Mouse (Mus musculus): Measurements from ENCODE around the gene Apobec3.

The Apobec3 gene

GRCm38 (mm10) chr15:79891436-79892212, at the start of gene Apobec3:
Apobec3 (plus strand) TSS chr15:79891659.
- DNase-seq (ENCODE audit: low read depth, low spot score): no peak

GRCm38 (mm10) chr15:79842985-79843384, 48.5 kb upstream of the Apobec3 start:
- DNase-seq (ENCODE audit: low read depth, low spot score): no peak

- DNase-seq (ENCODE audit: low read depth, low spot score): no peak
These were observed 45.5 kb upstream of the Apobec3 start for GRCm38 (mm10) chr15:79845986-79846385.

GRCm38 (mm10) chr15:79847100-79847499, 44.4 kb upstream of the Apobec3 start:
- DNase-seq (ENCODE audit: low read depth, low spot score): no peak

GRCm38 (mm10) chr15:79850143-79850542, 41.3 kb upstream of the Apobec3 start:
- DNase-seq (ENCODE audit: low read depth, low spot score): no peak

GRCm38 (mm10) chr15:79858979-79859378, 32.5 kb upstream of the Apobec3 start:
- DNase-seq (ENCODE audit: low read depth, low spot score): no peak

GRCm38 (mm10) chr15:79859821-79860220, 31.6 kb upstream of the Apobec3 start:
- DNase-seq (ENCODE audit: low read depth, low spot score): no peak

GRCm38 (mm10) chr15:79867260-79868002, 24.0 kb upstream of the Apobec3 start:
- no peak for DNase-seq (ENCODE audit: low read depth, low spot score)

- no peak for DNase-seq (ENCODE audit: low read depth, low spot score)
These were observed 17.9 kb upstream of the Apobec3 start for GRCm38 (mm10) chr15:79873545-79873944.

GRCm38 (mm10) chr15:79873995-79874394, 17.5 kb upstream of the Apobec3 start:
- DNase-seq (ENCODE audit: low read depth, low spot score): no peak

- DNase-seq (ENCODE audit: low read depth, low spot score): no peak
These were observed 16.0 kb upstream of the Apobec3 start for GRCm38 (mm10) chr15:79875261-79875995.

GRCm38 (mm10) chr15:79878725-79879136, 12.7 kb upstream of the Apobec3 start:
- DNase-seq (ENCODE audit: low read depth, low spot score): no peak

GRCm38 (mm10) chr15:79879319-79879718, 12.1 kb upstream of the Apobec3 start:
- no peak for DNase-seq (ENCODE audit: low read depth, low spot score)

- no peak for DNase-seq (ENCODE audit: low read depth, low spot score)
These were observed 11.0 kb upstream of the Apobec3 start for GRCm38 (mm10) chr15:79880477-79880876.

- DNase-seq (ENCODE audit: low read depth, low spot score): no peak
These were observed 8.7 kb upstream of the Apobec3 start for GRCm38 (mm10) chr15:79882623-79883267.

GRCm38 (mm10) chr15:79883352-79883822, 8.1 kb upstream of the Apobec3 start:
- DNase-seq (ENCODE audit: low read depth, low spot score): peak; percentile 70

- DNase-seq (ENCODE audit: low read depth, low spot score): no peak
These were observed 6.6 kb upstream of the Apobec3 start for GRCm38 (mm10) chr15:79884820-79885219.

GRCm38 (mm10) chr15:79892213-79892541, 718 bp downstream of the Apobec3 start:
- DNase-seq (ENCODE audit: low read depth, low spot score): no peak

- no peak for DNase-seq (ENCODE audit: low read depth, low spot score)
These were observed 1.8 kb downstream of the Apobec3 start for GRCm38 (mm10) chr15:79892995-79893823.

GRCm38 (mm10) chr15:79893824-79894123, 2.3 kb downstream of the Apobec3 start:
- no peak for DNase-seq (ENCODE audit: low read depth, low spot score)

- no peak for DNase-seq (ENCODE audit: low read depth, low spot score)
These were observed 2.9 kb downstream of the Apobec3 start for GRCm38 (mm10) chr15:79894343-79894742.

All from retina, adult 2 months (tissue).